Mouse (Mus musculus) adrenal gland, postnatal 14 days (tissue): ENCODE measurements around the gene Tmem208. TPM values are rescaled to one million over a fixed set of nuclear protein-coding genes. Genes with fewer than 3 reads are reported as not detected.
A peak's percentile ranks its signal among the peaks of the same experiment; 100 is the strongest.
"Not testable (repeated sequence)": the region's sequence is repeated elsewhere in the genome, so short reads cannot be mapped to it uniquely, and the experiment has no call there.

ENCODE experiments used
- DNase-seq: peaks from one replicate; pipeline ENCODE4 v3.0.0; 2021; ENCODE audit warnings: mixed read lengths
- long read RNA-seq, 2 experiments: library from polyadenylated mRNA; stranded (forward); transcript quantifications; one replicate each; pipeline ENCODE4 v2.0.0; 2021
- total RNA-seq: library from RNA; stranded (reverse); gene quantifications from 2 replicates; pipeline ENCODE4 v1.2.3, GENCODE M21; 2021

Gene Tmem208
- total RNA-seq: 47.7 and 48.6 TPM in 2 replicates
- long read RNA-seq, experiment 1, transcript Tmem208-201 (6 exons, 785 nt): major isoform, 50 of 69 reads
- long read RNA-seq, experiment 1, transcript Tmem208-204 (5 exons, 895 nt): minor isoform, 9 of 69 reads
- long read RNA-seq, experiment 1, partial matches to known transcripts: 4 of 69 reads
- long read RNA-seq, experiment 1, other reads (novel, unspliced or antisense): 5 of 69 reads
- long read RNA-seq, experiment 2, transcript Tmem208-204 (5 exons, 895 nt): minor isoform, 11 of 66 reads
- long read RNA-seq, experiment 2, transcript Tmem208-201 (6 exons, 785 nt): major isoform, 45 of 66 reads
- long read RNA-seq, experiment 2, partial matches to known transcripts: 7 of 66 reads
- long read RNA-seq, experiment 2, other reads (novel, unspliced or antisense): 2 of 66 reads

DNA sequence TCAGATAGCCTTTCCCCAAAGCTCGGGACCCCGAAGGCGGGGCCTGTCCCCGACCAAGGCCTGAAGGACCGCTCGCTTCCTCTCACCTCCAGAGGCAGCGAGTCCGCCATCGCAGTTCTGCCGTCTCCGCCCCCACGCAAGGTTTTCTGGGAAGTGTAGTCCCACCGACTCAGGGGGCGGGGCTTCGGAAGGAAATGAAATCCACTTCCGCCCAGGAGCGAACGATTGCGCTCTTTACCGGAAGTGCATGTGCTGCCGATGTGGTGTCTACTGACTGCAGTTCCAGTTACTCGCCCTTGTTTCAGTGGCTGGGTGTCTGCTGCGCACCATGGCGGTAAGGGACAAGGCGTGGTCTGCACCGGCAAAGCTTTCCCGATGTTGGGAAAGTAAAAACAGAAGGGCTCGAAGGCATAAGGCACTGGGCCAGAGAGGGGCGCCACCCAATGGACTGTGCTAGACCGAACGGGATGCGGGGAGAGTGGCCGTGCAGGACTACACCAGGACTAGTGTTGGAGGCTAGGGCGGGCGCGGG, at the start of gene Tmem208, which contains the start of gene Lrrc29:
TSS of gene Tmem208 (plus strand) at position 214 of the 532 bp plus-strand sequence.
TSS of gene Lrrc29 (minus strand) at position 138 of the 532 bp plus-strand sequence.
- DNase-seq: peak; percentile 98

DNA sequence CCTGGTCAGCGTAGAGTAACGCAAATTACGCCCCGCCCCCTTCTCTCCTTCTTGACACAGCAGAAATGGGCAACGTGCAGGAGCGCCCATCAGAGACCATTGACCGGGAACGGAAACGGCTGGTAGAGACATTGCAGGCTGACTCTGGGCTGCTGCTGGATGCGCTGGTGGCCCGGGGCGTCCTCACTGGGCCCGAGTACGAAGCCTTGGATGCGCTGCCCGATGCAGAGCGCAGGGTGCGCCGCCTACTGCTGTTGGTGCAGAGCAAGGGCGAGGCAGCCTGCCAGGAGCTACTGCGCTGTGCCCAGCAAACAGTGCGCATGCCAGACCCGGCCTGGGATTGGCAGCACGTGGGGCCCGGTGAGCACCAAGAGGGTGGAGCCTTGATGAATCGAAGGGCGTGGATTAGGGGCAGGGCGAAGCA, 47.2 kb upstream of the Tmem208 start:
- peak; percentile 94 for DNase-seq

DNA sequence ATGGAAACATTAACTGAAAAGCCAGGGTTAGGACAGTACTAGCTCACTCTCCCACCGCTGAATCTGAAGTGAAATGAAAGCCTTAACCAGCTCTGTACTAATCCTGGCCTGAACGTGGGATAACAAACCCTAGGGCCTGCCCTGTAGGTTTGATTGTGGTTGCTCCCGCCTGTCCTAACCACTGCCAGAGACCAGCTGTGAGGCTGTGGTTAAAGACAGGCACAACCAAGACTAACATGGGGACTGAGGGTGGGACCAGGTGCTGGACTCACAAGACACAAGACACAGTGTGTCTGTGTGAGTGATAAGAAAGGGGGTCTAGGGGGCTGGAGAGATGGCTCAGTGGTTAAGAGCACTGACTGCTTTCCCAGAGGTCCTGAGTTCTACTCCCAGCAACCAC, 45.6 kb upstream of the Tmem208 start:
- no peak for DNase-seq

DNA sequence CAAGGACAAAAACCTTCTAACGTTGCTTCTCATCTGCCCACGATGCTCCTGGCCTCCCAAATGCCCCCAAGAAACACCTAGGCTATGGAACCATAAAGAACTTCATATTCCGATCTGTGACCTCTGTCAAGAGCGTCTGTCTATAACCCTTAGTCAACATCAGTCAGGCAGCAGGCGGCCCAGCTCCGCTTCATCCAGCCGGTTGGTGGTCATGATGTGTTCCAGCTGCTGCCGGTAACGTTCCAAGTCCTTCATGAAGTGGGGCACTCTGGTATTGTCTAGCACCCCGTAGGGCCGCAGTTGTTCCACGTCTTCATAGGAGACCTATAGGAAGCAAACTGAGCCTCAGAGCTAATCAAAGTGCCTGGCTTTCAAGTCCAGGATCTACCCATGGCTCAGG, 44.3 kb upstream of the Tmem208 start:
- no peak for DNase-seq

DNA sequence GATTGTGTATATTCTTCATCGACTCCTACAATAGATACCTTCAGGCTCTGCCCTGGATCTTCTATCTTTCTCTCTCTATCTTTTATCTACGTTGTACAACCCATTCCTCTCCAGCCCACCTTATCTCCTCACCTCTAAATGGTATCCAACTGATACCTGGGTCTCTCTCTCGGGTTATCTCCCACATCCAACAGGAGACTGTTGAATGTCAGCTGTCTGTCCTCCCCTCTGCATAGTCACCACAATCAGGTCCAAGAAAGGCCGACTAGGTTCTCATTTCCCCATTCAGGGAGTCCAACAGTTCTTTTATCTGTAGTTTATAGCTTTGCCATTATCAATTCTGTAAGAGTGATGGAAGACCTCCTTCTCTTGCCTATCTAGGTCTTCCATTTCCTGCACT, 43.9 kb upstream of the Tmem208 start:
- DNase-seq: no peak

DNA sequence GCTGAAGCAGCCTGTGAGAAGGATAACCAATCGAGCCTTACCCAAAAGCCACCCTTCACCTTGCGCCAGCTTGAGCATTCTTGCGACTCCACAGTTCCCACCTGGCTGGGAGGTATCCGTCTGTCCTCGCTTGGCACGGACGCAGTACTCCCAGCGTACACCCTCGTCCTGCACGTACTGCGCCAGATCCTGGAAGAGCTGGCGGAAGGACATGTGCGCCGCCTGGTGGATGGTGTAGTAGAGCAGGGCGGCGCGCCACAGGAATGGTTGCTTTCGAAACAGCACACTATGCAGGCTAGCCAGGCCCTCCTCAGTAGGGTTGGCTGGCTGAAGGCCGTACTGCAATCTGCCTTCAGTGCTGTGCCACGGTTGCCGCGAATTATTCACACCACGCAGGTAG, 43.1 kb upstream of the Tmem208 start:
- DNase-seq: peak; percentile 80

DNA sequence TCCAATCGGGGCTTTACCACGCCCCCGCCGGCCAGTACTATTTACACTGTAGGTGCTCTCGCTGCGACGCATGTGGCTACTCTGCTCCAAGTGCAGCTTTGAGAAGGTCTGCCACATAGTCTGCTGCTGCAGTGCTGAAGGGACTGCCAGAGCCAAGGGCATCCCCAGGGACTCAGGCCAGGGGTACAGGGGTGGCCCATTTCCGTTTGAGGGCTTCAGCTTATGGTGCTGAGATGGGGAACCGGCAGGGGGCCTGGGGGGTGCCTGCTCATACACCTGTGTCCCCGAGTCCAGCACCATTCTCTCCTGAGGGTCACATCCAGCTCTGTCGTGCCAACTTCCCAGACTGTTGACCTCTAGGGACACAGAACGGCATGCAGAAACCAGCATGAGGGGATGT, 40.6 kb upstream of the Tmem208 start:
- no peak for DNase-seq

DNA sequence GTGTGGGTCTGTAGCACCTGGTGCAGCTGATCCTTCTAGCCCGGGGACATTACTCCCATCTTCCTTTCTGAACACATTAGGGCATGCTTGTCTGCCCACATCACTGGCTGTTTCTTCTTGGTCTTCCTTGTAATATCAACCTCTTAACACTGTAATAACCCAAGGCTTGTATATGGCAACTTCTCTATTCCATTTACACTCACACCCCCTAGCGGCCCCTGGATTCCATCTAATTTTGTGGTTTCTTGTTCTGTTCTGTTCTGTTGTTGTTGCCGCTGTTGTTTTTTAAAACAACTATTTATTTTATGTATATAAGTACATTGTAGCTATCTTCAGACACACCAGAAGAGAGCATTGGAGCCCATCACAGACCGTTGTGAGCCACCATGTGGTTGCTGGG, 39.2 kb upstream of the Tmem208 start:
- no peak for DNase-seq

DNA sequence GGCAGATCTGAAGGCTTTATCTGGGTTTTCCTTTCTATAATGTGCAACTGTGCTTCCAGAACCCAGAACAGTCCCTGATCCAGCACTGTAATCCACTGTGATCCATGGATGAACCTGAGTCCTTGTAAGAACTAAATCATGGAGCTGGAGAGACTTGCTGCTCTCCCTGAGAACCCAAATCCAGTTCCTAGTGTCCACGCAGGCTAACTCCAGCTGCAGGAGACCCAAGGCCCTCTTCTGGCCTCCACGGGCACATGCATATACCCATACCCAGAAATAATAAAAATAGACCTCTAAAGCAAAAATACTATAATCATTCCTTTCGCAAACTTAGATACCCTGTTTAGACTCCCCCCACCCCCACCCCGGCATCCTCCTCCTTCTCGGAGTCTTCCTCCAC, 37.9 kb upstream of the Tmem208 start:
- DNase-seq: no peak

DNA sequence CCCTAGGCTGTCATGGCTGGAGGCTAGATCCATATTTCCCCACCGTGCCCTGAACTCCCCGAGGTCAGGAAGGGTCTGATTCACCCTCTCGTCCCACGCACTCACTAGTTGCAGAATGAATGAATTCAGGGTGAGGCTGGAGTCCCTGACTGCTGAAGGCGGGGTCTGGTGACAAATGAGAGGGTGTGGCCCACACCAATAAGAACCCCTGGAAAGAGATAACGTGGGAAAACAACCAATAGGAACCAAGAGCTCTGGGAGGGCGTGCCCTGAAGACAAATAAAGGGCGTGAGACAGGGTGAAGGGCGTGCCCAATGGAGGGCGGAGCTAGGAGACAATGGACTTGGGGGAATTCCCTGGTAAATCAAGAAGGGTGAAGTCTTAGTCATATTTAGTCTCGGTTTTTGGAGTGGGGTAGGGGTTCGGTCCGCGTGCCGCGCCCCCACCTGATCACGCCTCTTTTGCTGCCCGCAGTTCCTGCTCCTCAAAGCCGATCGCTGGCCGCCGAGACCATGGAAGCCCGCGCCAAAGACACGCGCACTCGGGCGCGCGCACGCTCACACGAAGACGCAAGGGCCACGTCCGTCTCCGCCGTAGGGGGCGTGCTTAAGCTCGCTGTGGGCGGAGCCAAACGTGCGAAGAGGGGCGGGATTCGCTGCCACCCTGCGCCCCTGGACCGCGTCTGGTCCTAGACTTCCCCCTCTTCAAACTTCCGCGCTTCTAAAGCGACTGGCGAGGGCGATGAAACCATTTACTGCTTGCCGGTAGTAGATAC, 37.0 kb upstream of the Tmem208 start:
- DNase-seq: peak; percentile 96

DNA sequence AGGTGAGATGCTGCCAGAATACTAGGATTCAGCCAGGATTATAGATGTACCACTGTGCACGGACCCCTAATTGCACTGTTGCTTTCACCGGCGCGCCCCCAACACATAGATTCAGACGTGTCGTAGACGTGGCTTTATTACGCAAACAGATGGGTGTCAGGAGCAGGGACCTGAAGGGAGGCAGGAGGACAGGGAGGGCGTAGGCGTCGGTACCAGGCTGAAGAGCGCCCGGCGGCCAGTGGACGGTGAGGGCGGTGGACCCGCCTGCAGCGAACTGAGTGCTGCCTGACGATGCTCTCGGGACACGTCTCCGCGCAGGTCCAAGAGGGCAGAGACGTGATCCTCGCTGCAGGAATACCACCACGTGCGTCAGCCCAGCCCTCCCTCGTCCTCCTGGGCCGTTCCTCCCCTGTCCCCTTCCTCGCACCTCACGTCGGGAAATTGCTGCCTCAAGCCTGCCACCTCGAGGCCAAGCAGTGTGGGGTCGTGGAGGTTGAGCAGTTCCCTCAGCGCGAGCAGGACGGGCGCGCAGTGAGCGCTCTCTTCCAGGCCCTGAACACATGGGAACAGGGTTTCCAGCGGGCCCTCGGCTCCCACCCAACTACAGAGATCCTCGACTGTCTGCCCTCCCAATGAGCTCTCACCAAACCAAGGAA, 36.2 kb upstream of the Tmem208 start, which contains the start of gene 4931428F04Rik:
TSS of gene 4931428F04Rik (minus strand) at position 60 of the 656 bp plus-strand sequence.
- DNase-seq: peak; percentile 82

DNA sequence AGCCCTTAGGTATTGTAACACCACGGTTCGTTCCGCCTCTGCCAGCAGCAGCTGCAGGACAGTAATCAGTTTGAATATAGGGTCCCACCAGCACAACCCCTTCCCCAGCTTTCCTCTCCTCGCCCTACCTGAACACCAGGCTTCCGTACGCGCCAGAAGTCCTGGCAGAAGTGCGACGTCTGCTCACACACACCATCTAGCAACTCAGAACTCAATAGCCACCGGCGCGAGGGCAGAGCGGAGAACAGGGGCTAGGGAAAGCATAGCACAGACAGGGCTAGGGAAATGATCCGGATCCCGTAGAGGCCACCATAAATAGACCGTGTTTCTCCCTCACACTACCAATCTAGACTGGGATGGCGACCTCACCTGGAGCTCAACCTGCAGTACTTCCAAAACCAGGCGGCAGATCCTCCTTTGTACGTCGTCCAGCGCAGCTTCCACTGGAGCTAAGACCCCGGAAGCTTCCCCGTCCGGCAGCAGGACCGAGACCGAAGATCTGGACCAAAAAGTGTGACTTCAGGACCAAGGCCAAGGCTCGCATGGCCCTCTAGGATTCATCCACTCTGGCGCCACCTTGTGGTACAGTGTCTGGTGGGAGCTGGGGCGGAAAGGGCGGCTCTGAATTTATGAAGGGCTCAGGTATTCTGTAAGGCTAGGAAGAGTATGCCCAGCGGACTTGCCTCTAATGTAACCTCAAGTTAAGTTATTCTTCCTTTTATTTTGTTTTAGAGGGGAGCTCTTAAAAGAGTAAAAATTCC, 35.4 kb upstream of the Tmem208 start:
- peak; percentile 96 for DNase-seq

DNA sequence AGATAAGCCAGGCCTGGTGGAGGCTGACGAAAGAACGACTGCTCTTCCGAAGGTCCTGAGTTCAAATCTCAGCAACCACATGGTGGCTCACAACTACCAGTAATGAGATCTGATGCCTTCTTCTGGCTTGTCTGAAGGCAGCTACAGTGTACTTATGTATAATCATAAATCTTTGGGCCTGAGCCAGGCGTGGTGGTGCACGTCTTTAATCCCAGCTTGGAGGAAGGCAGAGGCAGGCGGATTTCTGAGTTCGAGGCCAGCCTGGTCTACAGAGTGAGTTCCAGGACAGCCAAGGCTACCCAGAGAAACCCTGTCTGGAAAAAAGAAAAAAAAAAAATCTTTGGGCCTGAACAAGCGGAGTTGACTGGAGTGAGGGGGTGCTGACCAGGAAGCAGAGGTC, 34.8 kb upstream of the Tmem208 start:
- DNase-seq: not testable (repeated sequence)

DNA sequence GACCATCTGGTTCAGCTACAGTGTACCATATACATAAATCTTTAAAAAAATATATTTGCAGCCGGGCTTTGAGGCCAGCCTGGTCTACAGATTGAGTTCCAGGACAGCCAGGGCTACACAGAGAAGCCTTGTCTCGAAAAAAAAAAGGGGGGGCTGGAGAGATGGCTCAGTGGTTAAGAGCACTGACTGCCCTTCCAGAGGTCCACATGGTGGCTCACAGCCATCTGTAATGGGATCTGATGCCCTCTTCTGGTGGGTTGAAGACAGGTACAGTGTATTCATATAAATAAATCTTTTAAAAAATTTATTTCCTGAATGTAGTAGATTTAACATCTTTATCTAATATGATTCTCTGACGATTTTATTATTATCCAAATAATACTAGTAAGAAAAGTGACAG, 34.4 kb upstream of the Tmem208 start:
- DNase-seq: not testable (repeated sequence)

DNA sequence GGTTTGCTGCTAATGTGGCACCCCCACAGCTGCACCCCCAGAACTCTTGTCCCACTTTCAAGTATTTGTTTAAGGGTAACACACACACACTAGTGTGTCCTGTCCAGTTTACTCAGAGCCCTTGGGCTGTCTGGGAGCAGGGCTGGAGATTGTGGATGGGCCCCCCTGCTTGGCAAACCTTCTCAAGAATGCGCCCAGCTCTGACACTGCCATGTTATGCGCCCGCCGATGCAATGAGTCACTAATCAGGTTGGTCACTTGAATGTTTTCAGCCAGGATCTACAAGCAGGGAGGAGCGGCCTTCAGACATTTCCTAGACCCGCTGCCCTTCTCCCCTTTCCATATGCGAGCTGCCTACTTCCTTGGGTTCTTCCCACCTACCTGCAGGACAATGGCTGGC, 33.7 kb upstream of the Tmem208 start:
- DNase-seq: no peak

DNA sequence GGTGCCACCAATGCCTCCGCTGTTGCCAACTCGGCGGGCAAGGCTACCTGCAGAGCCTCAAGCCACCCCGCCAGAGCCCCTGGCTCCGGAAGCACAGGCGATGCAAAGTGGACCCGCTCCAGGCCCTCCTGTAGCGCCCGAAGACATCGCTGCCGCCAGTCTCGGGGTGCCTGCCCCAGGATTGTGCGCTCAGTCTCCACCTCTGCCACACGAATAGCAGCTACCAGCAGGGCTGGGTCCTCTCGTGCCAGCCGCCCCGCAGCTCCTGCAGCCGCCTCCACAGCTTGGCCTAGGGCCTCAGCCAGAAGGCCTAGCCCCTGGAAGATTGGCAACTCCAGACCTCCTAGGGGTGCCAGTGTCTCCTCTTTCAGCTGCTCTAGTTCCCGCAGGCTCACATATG, 32.7 kb upstream of the Tmem208 start:
- no peak for DNase-seq

DNA sequence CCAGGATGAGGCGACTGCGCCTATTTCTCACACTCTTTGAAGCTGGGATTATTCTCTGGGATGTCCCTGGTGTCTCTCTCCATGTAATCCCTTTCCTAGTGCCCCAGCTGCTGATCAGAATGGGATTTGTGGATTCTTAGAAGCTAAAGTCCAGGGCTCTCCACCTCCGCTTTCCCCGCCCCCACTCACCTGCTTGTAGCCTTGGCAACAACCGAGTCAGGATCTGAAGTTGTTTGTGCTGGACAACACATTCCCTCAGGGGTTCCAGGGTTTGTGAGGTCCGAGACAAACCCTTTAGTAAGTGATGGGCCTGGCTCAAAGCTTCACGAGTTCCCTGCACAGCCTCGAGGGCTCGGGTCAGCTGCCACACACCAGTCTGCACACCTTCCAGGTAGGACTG, 31.4 kb upstream of the Tmem208 start:
- DNase-seq: no peak

DNA sequence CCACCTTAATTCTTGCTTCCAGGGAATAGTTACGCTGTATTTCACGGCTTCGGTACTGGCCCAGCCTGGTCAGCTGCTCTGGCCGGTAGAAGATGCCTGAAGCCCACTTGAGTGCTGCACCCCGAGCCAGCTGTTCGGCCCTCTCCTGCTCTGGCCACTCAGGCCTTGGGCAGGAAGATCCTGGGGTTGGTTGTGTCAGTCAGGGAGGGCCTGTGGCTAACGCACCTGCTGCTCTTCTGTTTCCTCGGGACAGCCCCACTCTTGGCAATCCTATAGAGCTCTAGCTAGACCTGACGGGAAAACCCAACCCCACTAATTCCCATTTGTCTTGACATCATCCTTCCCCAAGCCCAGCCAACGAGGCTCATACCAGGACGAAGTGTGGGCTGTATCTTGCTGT, 30.9 kb upstream of the Tmem208 start:
- no peak for DNase-seq

DNA sequence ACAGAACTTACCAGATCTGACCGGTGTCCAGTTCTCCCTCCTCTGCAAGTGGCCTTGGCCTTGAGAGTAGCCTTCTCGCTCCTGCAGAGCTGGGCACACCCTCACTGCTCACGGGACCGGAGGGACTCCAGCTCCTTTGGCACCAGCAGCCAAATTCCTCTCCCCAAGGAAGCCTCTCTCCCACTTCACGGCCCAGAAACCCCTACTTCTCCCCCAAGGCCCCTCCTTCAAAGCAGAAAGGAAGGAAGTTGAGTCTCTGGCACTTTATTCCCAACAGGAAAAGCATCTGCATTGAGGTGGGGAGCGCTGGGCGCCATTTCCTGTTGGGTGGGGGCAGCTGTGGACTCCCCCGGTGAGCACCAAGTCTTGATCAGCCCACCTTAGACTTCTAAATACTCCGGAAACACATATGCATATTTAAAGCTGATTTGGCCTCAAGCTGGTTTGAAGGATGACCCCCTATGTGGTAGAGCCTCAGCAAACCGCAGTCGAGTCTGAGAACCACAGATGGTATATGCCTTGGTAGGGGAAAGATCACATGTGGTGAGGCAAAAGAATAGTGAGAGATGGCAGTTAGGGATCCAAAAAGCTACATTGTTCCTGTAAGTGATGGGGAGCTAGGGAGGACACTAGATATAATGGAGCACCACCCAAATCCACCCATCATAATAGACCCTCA, 30.1 kb upstream of the Tmem208 start, which contains the start of gene Exoc3l:
TSS of gene Exoc3l (minus strand) at position 207 of the 679 bp plus-strand sequence.
- peak; percentile 80 for DNase-seq

DNA sequence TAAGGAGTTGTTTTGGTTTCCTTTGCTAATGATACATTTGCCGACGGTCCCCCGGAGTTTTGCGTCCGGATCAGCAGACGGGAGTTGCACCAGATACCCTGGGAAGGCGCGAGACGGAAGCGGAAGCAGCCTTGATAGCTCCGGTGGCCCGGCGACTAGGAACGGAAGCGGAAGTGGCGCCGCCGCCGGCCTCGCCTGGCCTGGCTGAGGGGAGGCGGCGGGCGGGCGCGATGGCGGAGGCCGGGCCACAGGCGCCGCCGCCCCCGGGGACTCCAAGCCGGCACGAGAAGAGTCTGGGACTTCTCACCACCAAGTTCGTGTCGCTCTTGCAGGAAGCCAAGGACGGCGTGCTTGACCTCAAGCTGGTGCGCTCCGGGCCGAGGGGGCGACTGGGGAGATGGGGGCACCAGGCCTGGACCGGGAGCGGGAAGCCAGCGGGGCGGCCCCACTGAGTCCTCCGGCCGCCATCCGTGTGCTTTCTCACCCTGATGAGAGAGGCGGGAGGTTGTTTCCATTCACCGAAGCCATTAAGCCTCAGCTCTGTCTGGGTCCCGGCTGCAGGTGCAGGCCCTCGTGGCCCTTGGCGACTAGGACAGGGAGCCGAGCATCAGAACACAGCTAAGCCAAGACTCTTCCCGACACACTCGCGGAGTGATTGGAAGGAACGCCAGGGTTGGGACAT, 28.5 kb upstream of the Tmem208 start, which contains the start of gene E2f4:
TSS of gene E2f4 (plus strand) at position 153 of the 682 bp plus-strand sequence.
- DNase-seq: peak; percentile 97
